11 mouse cellular contexts compared by ENCODE assay signal in genomic region chr17:31540809-31541459, GRCm38 (mm10). TPM values are rescaled to one million over a fixed set of nuclear protein-coding genes. Genes with fewer than 3 reads are reported as not detected.
DNase-seq lines count a peak whose midpoint lies in the region; ATAC-seq and TF ChIP-seq lines count a peak whose summit lies in the region.
"Had no signal": no experiment of that assay in that cellular context is flagged by ENCODE, and none has a peak within 500 bp of the region (broad histone marks: within the 10 kb centered on the region; RNA-seq: fewer than 3 reads in every experiment).

No protein-coding gene starts in this region.

- no peaks in the 10 kb centered on the region for H3K9me3 ChIP-seq in lung, embryonic 14.5 days (ENCODE audit: low read depth, low read length)
- H3K9me3 ChIP-seq in hindbrain, embryonic 16.5 days (ENCODE audit: control insufficient read depth, low read length) = no peaks in the 10 kb centered on the region
- no peaks in the 10 kb centered on the region for H3K9me3 ChIP-seq in neural tube, embryonic 14.5 days (ENCODE audit: control insufficient read depth, low read length)
- H3K9me3 ChIP-seq: liver, embryonic 15.5 days had no signal

- no peak overlapping the region for H3K4me2 ChIP-seq in lung, embryonic 14.5 days
- no peak overlapping the region for H3K4me2 ChIP-seq in hindbrain, embryonic 16.5 days (ENCODE audit: low read length)
- H3K4me2 ChIP-seq in neural tube, embryonic 14.5 days (ENCODE audit: low read depth, low read length) = no peak overlapping the region
- H3K4me2 ChIP-seq: liver, embryonic 15.5 days had no signal

- WGBS in lung, embryonic 14.5 days = 47% methylated on average over 4 of the region's 4 CpGs
- 46% methylated on average over 4 of the region's 4 CpGs for WGBS in hindbrain, embryonic 16.5 days
- 40% methylated on average over 4 of the region's 4 CpGs for WGBS in neural tube, embryonic 14.5 days
- WGBS in lung, adult 2 months = 60% methylated on average over 4 of the region's 4 CpGs

- H3K27me3 ChIP-seq in lung, embryonic 14.5 days (ENCODE audit: insufficient read depth, low read length) = no peaks in the 10 kb centered on the region
- no peaks in the 10 kb centered on the region for H3K27me3 ChIP-seq in hindbrain, embryonic 16.5 days (replicated peaks; ENCODE audit: control insufficient read depth, insufficient read depth, low read length)
- H3K27me3 ChIP-seq in neural tube, embryonic 14.5 days (ENCODE audit: control insufficient read depth, insufficient read depth, low read length) = no peaks in the 10 kb centered on the region
- H3K27me3 ChIP-seq: liver, embryonic 15.5 days had no signal

- no peak overlapping the region for H3K9ac ChIP-seq in lung, embryonic 14.5 days
- H3K9ac ChIP-seq in hindbrain, embryonic 16.5 days (ENCODE audit: low read depth, low read length) = no peak overlapping the region
- H3K9ac ChIP-seq in neural tube, embryonic 14.5 days (replicated peaks; ENCODE audit: low read depth, low read length) = no peak overlapping the region
- H3K9ac ChIP-seq: liver, embryonic 15.5 days had no signal

- no peak for TF ChIP-seq CTCF in lung, embryonic 14.5 days (IDR thresholded peaks at IDR 0.05; ENCODE audit: low read depth)
- no peak for TF ChIP-seq CTCF in embryonic fibroblast, embryonic 13.5 days (IDR thresholded peaks at IDR 0.05; ENCODE audit: borderline replicate concordance, insufficient read depth, low read length)
- no peak for TF ChIP-seq CTCF in lung, adult 2 months (IDR thresholded peaks at IDR 0.05; ENCODE audit: insufficient read depth, low read length)

- no peak overlapping the region for H3K4me3 ChIP-seq in lung, embryonic 14.5 days (ENCODE audit: low read depth, low read length)
- H3K4me3 ChIP-seq in embryonic fibroblast, embryonic 13.5 days (ENCODE audit: insufficient read depth, low read length) = no peak overlapping the region
- no peak overlapping the region for H3K4me3 ChIP-seq in hindbrain, embryonic 16.5 days (ENCODE audit: low read length)
- no peak overlapping the region for H3K4me3 ChIP-seq in neural tube, embryonic 14.5 days (ENCODE audit: low read depth, low read length)
- H3K4me3 ChIP-seq in lung, adult 2 months (replicated peaks; ENCODE audit: extremely low read depth, low read depth, low read length) = no peak overlapping the region
- H3K4me3 ChIP-seq: erythroblast, embryonic 14.5 days; liver, embryonic 15.5 days had no signal

- DNase-seq in lung, embryonic 14.5 days = peak; percentile 14
- DNase-seq in lung, adult 18-20 months = no peak
- DNase-seq in lung, adult 2 months = no peak
- DNase-seq: cerebellum, adult 9-10 months; retina, postnatal 1 day had no signal

- TF ChIP-seq POLR2A in embryonic fibroblast, embryonic 13.5 days (IDR thresholded peaks at IDR 0.05; ENCODE audit: low read depth, low read length) = no peak
- no peak for TF ChIP-seq POLR2A in lung, adult 2 months (IDR thresholded peaks at IDR 0.05; ENCODE audit: borderline replicate concordance, extremely low read depth, low read depth, low read length)

- no peaks in the 10 kb centered on the region for H3K36me3 ChIP-seq in lung, embryonic 14.5 days (ENCODE audit: insufficient read depth)
- no peaks in the 10 kb centered on the region for H3K36me3 ChIP-seq in hindbrain, embryonic 16.5 days (ENCODE audit: control insufficient read depth, insufficient read depth, low read length)
- H3K36me3 ChIP-seq in neural tube, embryonic 14.5 days (ENCODE audit: control insufficient read depth, insufficient read depth, low read length) = no peaks in the 10 kb centered on the region
- H3K36me3 ChIP-seq: liver, embryonic 15.5 days had no signal

- ATAC-seq in lung, embryonic 14.5 days (ENCODE audit: insufficient read depth) = no peak
- no peak for ATAC-seq in hindbrain, embryonic 16.5 days
- ATAC-seq in neural tube, embryonic 14.5 days (ENCODE audit: low read depth) = 0 out of 2 replicates have a peak, but pooled peaks have one; percentile 42
- ATAC-seq in activated CD4-positive, CD25-positive, alpha-beta regulatory T cell, adult 4 months = no peak

- no peak overlapping the region for H3K27ac ChIP-seq in lung, embryonic 14.5 days (ENCODE audit: low read depth)
- 0 out of 2 replicates have a peak overlapping the region, but pooled peaks have one; percentile 27 for H3K27ac ChIP-seq in embryonic fibroblast, embryonic 13.5 days (ENCODE audit: insufficient read depth, low read length)
- H3K27ac ChIP-seq in hindbrain, embryonic 16.5 days (ENCODE audit: low read depth, low read length) = peak overlapping the region; percentile 54
- H3K27ac ChIP-seq in neural tube, embryonic 14.5 days (ENCODE audit: low read depth, low read length) = peak overlapping the region; percentile 44; the same call in 1 of the 2 replicates
- H3K27ac ChIP-seq: liver, embryonic 15.5 days had no signal

- H3K4me1 ChIP-seq in lung, embryonic 14.5 days (ENCODE audit: insufficient read depth) = no peaks in the 10 kb centered on the region; the same call in 1 of the 2 replicates
- H3K4me1 ChIP-seq in embryonic fibroblast, embryonic 13.5 days (ENCODE audit: control insufficient read depth, insufficient read depth, low read length) = peaks cover 4% of the 10 kb centered on the region; the same call in 1 of the 2 replicates
- H3K4me1 ChIP-seq in hindbrain, embryonic 16.5 days (ENCODE audit: control insufficient read depth, insufficient read depth, low read depth, low read length) = peaks cover 1% of the 10 kb centered on the region
- peaks cover 14% of the 10 kb centered on the region; the same call in 1 of the 2 replicates for H3K4me1 ChIP-seq in neural tube, embryonic 14.5 days (ENCODE audit: control insufficient read depth, insufficient read depth, low read length)
- peaks cover 2% of the 10 kb centered on the region for H3K4me1 ChIP-seq in lung, adult 2 months (ENCODE audit: control insufficient read depth, insufficient read depth, low read length)

RNA-seq across cellular contexts. Expression of gene Ndufv3, which starts 21.0 kb away (rescaled TPM):
- 238 and 257 TPM in 2 replicates for polyA plus RNA-seq in lung, embryonic 14.5 days (2014; fragmentation: Nextera tagmentation; extraction: Ambion mirVana)
- 140 and 141 TPM in 2 replicates for polyA plus RNA-seq in embryonic fibroblast, embryonic 13.5 days (2011; ENCODE audit: insufficient read length, low read depth, missing spikeins)
- polyA plus RNA-seq in hindbrain, embryonic 16.5 days (2015; fragmentation: Nextera tagmentation; extraction: Ambion mirVana) = 431 and 478 TPM in 2 replicates
- polyA plus RNA-seq in neural tube, embryonic 14.5 days (2014; fragmentation: Nextera tagmentation; extraction: Ambion mirVana) = 422 and 513 TPM in 2 replicates
- 100 to 1,000 TPM; 248 to 290 TPM for polyA plus RNA-seq in activated CD4-positive, CD25-positive, alpha-beta regulatory T cell, adult 4 months (2017; shearing (Covaris generic))
- polyA plus RNA-seq in lung, adult 2 months (2012; rRNA removed) = 79.5 and 101 TPM in 2 replicates

RNA-seq across cellular contexts. Expression of gene Wdr4, which starts 21.2 kb away (rescaled TPM):
- polyA plus RNA-seq in lung, embryonic 14.5 days (2014; fragmentation: Nextera tagmentation; extraction: Ambion mirVana) = 40.5 and 46.3 TPM in 2 replicates
- 18.9 and 19.7 TPM in 2 replicates for polyA plus RNA-seq in embryonic fibroblast, embryonic 13.5 days (2011; ENCODE audit: insufficient read length, low read depth, missing spikeins)
- 38.1 and 41.2 TPM in 2 replicates for polyA plus RNA-seq in hindbrain, embryonic 16.5 days (2015; fragmentation: Nextera tagmentation; extraction: Ambion mirVana)
- 29.9 and 33.1 TPM in 2 replicates for polyA plus RNA-seq in neural tube, embryonic 14.5 days (2014; fragmentation: Nextera tagmentation; extraction: Ambion mirVana)
- 10 to 100 TPM; 14.4 to 16.2 TPM for polyA plus RNA-seq in activated CD4-positive, CD25-positive, alpha-beta regulatory T cell, adult 4 months (2017; shearing (Covaris generic))
- 20.1 and 20.6 TPM in 2 replicates for polyA plus RNA-seq in lung, adult 2 months (2012; rRNA removed)

RNA-seq across cellular contexts. Expression of gene Pknox1, which starts 23.6 kb away (rescaled TPM):
- polyA plus RNA-seq in lung, embryonic 14.5 days (2014; fragmentation: Nextera tagmentation; extraction: Ambion mirVana) = 53.3 and 54.1 TPM in 2 replicates
- polyA plus RNA-seq in embryonic fibroblast, embryonic 13.5 days (2011; ENCODE audit: insufficient read length, low read depth, missing spikeins) = 16.6 and 18.9 TPM in 2 replicates
- 33.0 and 35.1 TPM in 2 replicates for polyA plus RNA-seq in hindbrain, embryonic 16.5 days (2015; fragmentation: Nextera tagmentation; extraction: Ambion mirVana)
- 60.2 and 64.9 TPM in 2 replicates for polyA plus RNA-seq in neural tube, embryonic 14.5 days (2014; fragmentation: Nextera tagmentation; extraction: Ambion mirVana)
- 10 to 100 TPM; 42.0 to 44.1 TPM for polyA plus RNA-seq in activated CD4-positive, CD25-positive, alpha-beta regulatory T cell, adult 4 months (2017; shearing (Covaris generic))
- polyA plus RNA-seq in lung, adult 2 months (2012; rRNA removed) = 22.9 and 26.8 TPM in 2 replicates
